Mouse (Mus musculus) G1E (cell line): ENCODE data around the gene Trim2.

Experiments
- CTCF ChIP-seq: IDR thresholded peaks from 2 replicates; pipeline ENCODE4 v1.5.1; 2012; ENCODE audit warnings: low read depth, low read length, inconsistent platforms, mixed read lengths
- TAL1 ChIP-seq: conservative IDR thresholded peaks from 2 replicates; pipeline ENCODE4 v1.6.1; 2012; ENCODE audit warnings: low read depth, low read length, inconsistent platforms, mixed read lengths

DNA sequence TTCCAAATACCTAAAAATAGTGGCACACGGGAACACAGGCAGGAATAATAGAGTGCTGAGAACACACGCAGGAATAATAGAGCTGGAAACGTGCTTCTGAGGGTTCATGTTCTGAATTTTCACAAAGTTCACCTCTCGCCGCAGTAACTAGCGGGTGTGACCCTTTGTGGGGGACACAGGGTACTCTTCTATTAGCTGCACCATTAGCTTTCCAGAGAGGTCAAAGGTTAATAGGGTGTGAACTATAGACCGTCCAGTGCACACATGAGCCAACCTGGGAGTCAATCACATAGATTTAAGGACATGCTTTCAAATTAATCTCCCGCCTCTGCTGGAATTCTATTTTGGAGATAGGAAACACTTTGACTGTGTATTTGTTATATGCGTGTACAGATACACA, 11.9 kb downstream of the Trim2 start:
- no peak for TF ChIP-seq CTCF
- no peak for TF ChIP-seq TAL1
